Mouse (Mus musculus) adipocyte (in vitro differentiated cells): Measurements from ENCODE around the gene Gprc5b.
A peak's percentile ranks its signal among the peaks of the same experiment; 100 is the strongest.

Source experiments
- DNase-seq: peaks from one replicate; pipeline ENCODE4 v3.0.0-alpha.2; 2016; ENCODE audit warnings: low spot score

Gene Gprc5b

DNA sequence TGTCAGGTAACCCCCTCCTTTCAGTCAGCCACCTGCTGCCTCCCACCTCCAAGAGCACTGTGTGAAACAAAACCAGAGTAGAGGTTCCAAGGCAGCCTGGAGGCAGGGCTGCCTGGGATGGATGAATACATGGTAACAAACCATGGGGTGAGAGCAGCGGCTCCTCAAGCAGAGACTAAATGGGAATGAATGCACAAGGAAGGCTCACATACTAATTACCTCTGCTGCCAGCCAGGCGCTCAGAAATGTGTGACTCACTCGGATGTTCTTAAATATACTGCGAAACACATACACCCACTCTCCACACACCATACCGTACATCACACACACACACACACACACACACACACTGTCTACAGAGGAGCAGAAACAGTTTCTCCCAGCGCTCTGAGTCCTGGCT, 4.7 kb downstream of the Gprc5b start:
- DNase-seq: no peak

DNA sequence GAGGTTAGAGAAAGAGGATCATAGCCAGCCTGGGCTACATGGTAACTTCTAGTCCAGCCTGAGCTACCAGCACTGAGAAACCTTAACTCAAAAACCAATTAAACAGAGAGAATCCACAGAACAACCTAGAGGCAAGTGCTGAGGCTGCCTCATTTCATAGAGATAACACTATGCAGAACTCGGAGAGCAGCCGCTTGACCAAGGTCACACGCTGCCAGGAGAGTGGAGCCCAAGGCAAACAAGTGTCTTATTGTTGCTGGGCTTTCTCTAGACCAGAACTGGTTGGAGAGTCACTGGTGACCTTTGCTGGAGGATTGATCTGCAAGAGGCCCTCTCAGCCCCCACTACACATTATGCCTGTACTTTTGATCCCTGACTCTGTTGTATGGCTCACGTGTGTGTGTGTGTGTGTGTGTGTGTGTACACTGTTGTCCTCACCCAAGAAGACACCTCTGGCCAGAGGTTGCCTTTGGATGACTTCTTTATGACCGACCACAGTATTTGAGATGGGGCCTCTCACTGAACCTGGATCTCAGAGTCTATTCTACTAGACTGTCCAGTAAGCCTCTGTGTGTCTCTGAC, 5.6 kb downstream of the Gprc5b start:
- no peak for DNase-seq

DNA sequence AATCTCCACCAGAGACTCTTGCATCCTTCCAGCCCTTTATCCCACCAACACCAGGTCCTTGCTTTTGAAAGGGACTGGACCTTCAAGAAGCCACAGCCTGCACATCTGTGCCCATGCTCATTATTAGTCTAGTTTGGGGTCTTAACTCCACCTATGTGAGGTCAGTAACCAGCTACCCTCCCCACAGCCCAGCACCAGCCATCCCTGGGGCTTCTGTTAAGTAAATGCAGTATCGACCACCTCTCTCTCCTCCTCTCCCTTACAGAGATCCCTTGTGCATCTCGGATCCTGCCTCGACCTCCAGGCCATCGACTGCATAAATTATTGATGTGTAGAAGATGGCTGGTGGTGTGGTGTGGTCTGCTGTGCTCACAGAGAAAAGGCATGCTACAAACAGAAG, 8.6 kb downstream of the Gprc5b start:
- no peak for DNase-seq

DNA sequence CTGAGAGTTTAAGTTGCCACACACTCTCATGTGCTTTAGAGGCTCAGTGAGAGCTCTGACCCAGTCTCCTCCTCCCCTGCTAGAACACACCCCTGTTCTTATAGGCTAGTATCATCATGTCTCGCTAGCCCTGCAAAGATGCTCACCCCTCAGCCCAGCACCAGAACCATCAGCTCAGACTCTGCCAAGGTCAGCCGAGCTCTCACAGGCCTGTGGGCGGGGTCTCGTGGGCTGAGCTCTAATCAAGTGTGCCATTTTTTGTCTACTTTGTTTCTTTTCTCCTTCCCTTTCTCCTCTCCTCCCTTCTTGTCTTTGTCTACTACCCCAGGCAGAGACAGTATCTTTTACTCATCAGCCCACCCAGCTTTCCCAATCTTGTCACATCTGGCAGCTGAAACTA, 9.2 kb downstream of the Gprc5b start:
- DNase-seq: no peak

DNA sequence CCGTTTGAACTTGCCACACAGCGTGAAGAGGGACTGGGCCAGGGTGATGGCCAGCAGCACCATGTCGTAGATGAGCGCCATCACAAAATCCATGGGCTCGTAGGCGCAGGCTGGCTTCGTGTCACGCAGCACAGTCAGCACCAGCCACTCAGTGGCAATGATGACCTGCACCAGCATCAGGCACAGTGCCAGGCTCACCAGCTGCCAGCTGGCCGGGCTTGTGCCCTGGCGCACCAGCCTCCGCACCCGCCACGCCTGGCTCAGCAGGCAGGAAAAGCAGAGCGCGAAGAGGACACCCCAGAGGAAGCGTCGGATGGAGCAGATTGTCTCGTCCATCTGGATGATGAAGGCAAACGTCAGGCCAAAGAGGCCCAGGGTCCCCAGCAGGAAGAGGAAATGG, 11.1 kb downstream of the Gprc5b start:
- DNase-seq: no peak

DNA sequence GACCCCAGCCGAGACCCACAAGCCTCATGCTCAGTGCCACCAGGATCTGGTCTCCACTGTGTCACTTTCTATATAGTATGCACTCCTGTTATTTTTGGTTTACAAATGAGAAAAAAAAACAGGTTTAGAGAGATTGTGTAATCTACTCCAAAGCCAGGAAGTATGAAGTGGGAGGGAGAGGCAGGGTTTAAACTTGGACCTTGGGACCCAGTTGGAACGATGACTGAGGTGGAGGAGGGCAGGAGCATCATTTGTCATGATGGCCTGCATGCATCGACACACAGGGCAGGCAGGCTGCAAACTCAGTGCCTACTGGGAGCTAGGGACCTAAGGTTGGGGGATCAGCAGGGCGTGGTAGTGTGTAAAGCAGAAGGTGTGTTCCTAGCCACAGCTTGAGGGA, 12.4 kb downstream of the Gprc5b start:
- peak; percentile 61 for DNase-seq

GRCm38 (mm10) chr7:118981831-118982230, 13.2 kb downstream of the Gprc5b start:
- DNase-seq: no peak

DNA sequence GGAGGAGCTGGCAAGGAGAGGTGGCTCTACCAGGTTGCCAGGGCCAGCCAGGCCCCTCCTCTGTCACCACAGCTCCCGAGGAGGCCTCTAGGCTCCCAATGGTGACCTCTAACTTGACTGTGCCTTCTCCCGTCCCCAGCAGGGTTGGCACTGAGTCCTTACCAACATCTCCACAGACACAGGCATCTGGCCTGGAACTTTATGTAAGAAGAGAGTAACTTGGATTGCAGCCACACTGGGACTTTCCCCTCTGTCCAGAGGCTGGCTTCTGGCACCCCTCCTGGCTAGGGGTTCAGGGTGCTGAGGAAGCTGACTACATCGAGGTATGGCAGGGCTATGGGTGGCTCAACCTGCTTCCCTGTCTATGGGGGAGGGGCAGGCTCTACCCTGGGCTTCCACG, 13.7 kb downstream of the Gprc5b start:
- peak; percentile 86 for DNase-seq

- peak; percentile 78 for DNase-seq
Measured at GRCm38 (mm10) chr7:118979708-118980107, 15.3 kb downstream of the Gprc5b start.

DNA sequence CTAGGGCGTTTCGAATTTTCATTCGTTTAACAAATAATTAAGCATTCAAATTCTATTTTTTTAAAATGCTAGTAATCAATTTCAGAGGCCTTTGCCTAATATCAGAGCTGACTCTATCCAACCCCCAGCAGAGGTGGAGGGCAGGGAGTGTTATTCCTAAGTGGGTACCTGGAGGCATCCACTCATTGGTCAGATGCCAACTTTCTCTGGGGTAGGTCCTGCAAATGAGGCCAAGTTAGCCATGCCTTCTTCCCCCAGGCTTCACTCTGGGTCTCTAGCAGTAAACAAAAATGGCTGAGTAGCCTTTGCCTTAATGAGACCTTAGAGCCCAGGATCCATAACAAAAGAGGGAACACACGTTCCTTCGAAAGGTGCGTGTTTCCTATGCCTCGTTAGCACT, 15.9 kb downstream of the Gprc5b start:
- DNase-seq: no peak

GRCm38 (mm10) chr7:118977167-118977543, 17.9 kb downstream of the Gprc5b start:
- DNase-seq: no peak

GRCm38 (mm10) chr7:118976414-118977166, 18.4 kb downstream of the Gprc5b start:
- DNase-seq: no peak

GRCm38 (mm10) chr7:118975837-118976236, 19.2 kb downstream of the Gprc5b start:
- DNase-seq: no peak

GRCm38 (mm10) chr7:118973377-118973776, 21.6 kb downstream of the Gprc5b start:
- no peak for DNase-seq

DNA sequence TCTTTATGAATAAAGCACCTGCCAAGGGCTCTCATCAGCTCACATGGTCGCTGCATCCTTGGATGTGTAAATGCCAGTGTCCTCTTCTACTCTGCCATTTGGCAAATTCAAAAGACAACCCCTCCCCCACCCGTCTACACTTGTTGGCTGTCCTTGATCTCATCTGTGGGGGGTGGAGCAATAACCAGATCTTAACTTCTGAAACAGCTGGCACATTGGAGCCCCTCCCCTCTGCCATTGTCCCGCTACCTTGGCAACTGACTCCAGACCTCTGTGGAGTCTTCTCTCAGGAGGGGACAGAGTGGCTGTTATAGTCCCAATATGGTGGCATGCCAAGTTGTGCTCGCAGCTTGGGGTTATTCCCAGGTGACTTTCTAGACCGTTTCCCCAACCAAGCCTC, 22.7 kb downstream of the Gprc5b start:
- DNase-seq: no peak

DNA sequence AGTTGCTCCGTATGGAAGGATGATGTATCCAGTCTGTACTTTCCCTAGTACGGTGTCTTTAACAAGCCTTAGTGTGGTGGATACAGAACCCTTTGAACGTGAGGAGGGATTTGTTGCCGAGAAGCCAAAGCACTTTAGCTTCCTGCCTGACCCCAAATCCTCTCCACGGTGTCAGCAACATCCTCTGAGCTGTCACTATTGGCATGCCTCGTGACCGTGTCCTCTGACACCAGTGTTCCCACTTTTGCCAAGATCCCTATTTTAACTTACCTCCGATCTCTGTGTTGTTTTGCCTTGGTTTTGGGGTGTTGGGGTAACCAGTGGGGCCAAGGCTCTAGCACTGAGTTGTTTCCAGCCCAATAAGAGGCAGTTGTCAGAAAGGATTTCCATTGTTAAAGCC, 23.5 kb downstream of the Gprc5b start:
- no peak for DNase-seq

DNA sequence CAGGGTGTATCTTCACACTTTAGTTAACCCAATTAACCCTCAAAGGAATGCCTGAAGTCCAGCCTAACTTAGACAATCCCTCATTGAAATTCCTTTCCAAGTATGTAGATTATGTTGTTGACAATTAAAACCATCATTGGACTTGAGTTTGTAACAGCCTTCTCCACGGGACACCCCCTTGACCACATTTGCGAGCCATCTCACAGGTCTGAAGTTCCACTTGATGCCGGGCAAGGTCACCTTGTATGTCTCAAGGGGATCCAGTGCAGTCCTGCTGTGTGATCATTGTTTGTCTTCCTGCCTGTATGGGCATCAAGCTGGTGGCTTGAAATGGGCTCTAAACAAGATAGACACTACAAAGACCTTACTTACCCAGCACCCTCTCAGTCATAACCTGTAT, 26.1 kb downstream of the Gprc5b start:
- no peak for DNase-seq

GRCm38 (mm10) chr7:118965198-118965597, 29.8 kb downstream of the Gprc5b start:
- DNase-seq: no peak

DNA sequence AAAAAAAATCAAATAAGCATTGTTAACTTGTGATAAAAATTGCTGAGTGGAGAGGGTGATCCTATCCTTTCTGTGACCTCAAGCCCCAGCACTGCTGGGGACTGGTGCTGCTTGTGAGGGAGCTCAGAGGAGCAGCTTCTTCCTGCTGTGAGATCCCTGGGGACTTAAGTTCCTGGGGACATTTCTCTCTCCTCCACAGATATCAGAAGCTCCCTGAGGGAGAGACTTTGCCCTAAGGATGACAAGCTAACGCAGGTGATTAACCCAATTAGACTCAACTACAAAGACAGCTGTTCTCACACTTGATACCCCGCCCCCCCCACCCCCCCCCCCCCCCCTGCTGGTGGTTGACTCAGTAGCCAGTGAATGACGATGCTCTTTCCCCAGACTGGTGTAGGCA, 30.2 kb downstream of the Gprc5b start:
- no peak for DNase-seq

DNA sequence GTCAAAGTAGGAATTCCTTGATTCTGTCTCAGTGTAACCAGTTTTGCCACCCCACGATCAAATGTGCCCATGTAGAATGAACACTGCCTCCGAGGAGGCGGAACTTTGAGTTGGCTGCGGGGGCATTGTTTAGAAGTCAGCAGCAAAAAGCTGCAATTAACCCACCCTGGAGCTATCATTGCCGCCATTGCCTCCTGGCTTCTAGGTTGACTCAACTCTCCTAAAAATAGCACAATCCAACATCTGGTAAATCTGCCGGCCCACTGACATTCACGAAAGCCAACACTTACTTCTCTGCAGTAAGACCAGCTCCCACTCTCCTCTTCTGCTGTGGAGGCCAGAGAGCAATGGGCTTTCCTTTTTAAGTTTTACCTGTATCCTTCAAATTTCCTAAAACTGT, 35.8 kb downstream of the Gprc5b start:
- no peak for DNase-seq

GRCm38 (mm10) chr7:118956616-118957246, 38.3 kb downstream of the Gprc5b start:
- no peak for DNase-seq

GRCm38 (mm10) chr7:118954968-118955367, 40.0 kb downstream of the Gprc5b start:
- DNase-seq: no peak

DNA sequence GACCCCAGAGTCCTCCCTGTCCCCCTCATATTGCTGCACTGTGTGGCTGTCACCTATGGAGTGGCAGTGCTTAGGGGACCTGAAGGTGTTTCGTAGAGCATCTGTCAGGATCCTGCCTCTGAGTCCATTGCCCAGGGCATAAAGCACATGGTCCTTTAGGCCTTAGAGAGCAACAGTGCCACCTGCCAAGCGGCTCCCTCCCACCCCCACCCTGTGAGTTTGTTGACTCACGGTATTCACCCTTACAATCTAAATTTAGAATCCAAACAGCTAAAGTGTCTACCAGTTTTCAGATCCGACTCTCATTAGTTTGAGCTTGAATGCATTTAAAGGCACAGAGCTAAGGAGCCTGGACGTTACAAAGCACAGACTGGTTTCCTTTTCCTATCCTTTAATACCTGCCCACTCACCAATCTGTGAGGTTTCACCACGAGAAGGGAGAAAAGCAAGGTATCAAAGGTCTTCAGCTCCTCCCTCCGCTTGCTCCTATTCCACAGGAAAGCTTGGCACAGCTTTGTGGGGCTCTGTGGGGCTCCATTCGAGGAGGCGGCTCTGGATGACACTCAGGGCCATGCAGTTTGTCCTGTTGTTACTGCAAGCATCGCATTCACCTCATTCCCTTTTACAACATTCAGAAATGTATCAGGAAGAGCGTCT, 41.3 kb downstream of the Gprc5b start:
- no peak for DNase-seq
